Mouse (Mus musculus): ENCODE measurements around the gene Arl5c. TPM values are rescaled to one million over a fixed set of nuclear protein-coding genes. Genes with fewer than 3 reads are reported as not detected.

The Arl5c gene
- total RNA-seq, 2 experiments from 2014 or later: 1.2 TPM

DNA sequence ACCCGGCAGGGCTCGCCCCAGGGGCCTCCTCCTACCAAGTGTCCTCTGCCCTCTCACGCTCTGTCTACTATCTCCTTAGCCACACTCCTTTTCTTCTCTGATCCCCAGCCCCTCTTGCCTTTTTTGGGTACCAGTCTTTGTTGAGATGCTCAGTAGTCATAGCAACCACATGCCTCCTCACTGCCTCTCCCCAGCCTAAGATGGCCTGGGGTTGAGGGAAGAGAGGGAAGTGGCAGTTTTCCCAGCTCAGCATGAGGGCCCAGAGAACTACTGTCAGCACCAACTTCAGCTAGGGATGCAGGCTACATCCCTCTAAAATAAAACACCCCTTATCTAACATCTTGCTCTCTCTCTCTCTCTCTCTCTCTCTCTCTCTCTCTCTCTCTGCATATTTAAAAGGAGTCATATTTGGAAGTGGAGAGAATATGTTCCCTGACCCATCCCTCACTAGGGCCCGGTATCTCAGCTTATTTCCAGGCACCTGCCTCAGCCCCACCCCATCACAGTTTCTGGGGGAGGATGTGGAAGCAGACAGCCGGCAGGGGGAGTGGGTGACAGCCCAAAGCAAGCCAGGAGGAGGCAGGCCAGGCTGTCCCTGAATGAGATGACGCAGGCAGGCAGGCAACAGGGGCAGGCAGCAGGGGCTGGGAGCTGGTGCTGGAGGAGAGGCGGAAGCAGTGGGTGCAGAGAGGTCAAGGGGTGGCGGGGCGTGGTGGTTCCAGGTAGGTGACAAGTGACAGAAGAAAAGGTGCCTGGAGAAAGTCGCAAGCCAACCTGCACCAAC is 23.1 kb upstream of the Arl5c start:
- peak; percentile 75 to 85 for DNase-seq (ENCODE audit: extremely low spot score in 1 of 2, low spot score in 2 of 2)
- intact Hi-C loops (cut with DNase I): no loop called here
- Histone ChIP-seq H3K4me3 (peak overlapping the region; percentile 44), H3K27ac (peak overlapping the region; percentile 94)
- peak; percentile 38 for TF ChIP-seq CTCF (IDR thresholded peaks at IDR 0.05)

DNA sequence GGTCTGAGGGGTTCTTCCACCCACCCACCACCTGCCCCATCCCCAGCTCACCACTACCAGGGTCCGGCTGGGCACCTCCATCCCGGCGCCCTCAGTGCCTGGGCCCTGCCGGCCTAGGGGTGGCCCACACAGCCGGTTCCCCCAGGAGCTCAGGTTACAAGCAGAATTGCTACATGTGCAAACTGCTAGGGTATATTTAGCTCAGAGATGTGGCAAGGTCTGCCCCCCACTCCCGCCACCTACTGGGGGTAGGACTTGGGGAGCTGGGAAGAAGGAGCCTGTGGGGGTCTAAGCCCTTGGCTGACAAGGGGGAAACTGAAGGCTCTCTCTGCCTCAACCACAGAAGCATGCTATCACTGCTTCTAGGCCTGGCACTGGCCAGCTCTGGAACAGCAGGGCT is 22.2 kb upstream of the Arl5c start:
- Histone ChIP-seq H3K27ac (peak overlapping the region; percentile 71), H3K4me3 (peak overlapping the region; percentile 26; the same call in 1 of the 2 replicates)
- intact Hi-C loops (cut with DNase I): no loop called here
- no peak for DNase-seq (ENCODE audit: extremely low spot score in 1 of 2, low spot score in 2 of 2)
- no peak for TF ChIP-seq CTCF (IDR thresholded peaks at IDR 0.05)

DNA sequence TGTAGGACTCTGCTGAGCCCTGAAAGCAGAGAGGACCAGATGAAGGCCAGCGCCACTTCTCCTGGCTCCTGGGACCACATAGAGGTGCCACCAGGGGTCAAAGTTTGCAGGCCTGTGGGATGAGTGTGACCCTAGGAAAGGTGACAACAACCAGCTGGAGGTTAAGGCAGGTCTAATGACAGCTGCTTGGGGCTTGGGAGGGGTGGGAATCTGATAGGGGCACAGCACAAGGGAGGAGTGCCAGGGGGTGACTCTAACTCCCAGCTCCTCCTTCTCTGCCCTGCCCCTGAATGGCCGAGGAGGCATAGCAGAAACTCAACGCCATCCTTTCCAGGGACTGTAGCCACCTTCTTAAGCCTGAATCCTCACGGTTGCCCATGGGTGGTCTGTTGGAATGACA is 20.8 kb upstream of the Arl5c start:
- Histone ChIP-seq H3K27ac (no peak overlapping the region), H3K4me3 (no peak overlapping the region)
- intact Hi-C loops (cut with DNase I): no loop called here
- DNase-seq (ENCODE audit: extremely low spot score in 1 of 2, low spot score in 2 of 2): no peak
- TF ChIP-seq CTCF (IDR thresholded peaks at IDR 0.05): no peak

DNA sequence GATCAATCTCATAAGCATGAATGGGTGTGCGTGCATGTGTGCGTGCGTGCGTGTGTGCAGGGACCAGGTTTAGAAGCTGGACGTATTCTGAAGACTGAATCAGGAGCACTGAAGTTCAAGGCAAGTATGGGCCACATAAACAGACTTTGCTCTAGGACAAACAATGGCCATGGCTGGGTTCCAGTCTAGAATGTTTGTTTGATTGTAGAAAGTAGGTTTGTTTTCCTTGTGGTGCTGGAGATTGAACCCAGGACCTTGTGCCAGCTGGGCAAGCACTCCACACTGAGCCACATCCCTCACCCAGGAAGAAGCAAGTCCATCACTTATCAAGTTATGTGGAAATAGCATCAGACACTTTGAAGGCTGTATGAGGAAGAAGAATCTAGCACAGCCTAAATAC is 20.2 kb upstream of the Arl5c start:
- Histone ChIP-seq H3K27ac (no peak overlapping the region), H3K4me3 (no peak overlapping the region)
- DNase-seq (ENCODE audit: extremely low spot score in 1 of 2, low spot score in 2 of 2): no peak
- intact Hi-C loops (cut with DNase I): no loop called here
- TF ChIP-seq CTCF (IDR thresholded peaks at IDR 0.05): no peak

DNA sequence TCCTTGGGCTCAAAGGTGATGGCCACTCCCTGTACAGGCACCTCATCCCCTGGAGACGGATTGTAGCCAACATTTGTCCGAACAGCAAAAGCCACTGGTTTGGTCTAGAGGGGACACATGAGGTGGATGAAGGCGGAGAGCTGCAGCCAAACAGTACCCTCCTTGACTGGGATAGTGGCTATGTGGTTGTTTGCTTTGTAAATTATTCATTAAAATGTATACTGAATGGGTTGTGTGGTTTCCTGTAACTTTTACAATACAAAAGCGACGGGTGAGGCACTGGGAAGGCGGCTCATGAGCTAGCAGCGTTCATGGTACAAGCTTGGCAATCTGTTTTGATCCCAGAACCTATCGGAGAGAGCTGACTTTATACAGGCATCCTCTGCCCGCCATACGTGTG is 16.9 kb upstream of the Arl5c start:
- DNase-seq (ENCODE audit: extremely low spot score in 1 of 2, low spot score in 2 of 2): peak in 1 of 2 experiments; percentile 13
- H3K4me3 ChIP-seq: no peak overlapping the region
- intact Hi-C loops (cut with DNase I): no loop called here
- H3K27ac ChIP-seq: peak overlapping the region; percentile 66
- no peak for TF ChIP-seq CTCF (IDR thresholded peaks at IDR 0.05)

DNA sequence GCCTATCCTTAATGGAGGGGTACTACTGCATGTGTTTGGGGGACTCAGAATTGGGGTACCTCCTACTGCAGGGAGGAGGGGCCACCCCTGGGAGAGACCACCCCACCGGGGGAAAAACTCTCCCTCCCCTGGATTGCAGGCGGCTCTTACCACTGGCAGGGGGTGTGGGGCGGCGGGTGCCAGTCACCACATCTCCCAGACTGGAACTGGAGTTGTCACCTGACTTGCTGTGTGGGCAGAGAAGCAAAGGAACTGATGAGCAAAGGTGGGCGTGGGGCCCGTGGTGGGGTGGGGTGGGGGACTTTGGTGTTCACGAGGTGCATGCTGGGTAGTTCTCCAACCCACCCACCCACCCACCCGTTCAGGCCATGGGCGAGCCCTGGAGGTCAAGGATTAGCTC is 15.7 kb upstream of the Arl5c start:
- no peak overlapping the region for H3K4me3 ChIP-seq
- intact Hi-C loops (cut with DNase I): no loop called here
- no peak for TF ChIP-seq CTCF (IDR thresholded peaks at IDR 0.05)

DNA sequence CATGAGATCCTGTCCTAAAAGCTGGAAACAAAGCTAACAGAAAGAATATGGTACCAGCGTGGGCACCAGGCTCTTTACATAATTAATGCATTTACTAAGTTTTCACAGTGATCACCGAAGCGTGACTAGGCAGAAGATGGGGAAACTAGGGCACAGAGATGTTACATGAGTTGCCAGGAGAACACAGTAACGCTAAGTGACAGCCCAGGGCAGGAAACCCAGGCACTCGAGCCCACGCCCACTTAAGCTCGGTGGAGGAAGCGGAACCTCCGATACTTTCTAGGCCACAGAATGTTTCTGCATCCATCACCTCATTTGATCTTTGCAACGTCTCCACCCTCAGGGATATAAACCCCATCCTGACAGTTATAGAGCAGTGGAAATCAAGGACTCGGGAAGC is 12.1 kb upstream of the Arl5c start:
- no peak for TF ChIP-seq CTCF (IDR thresholded peaks at IDR 0.05)
- no peak overlapping the region for H3K4me3 ChIP-seq
- intact Hi-C loops (cut with DNase I): no loop called here
- 0 out of 2 replicates have a peak overlapping the region, but pooled peaks have one; percentile 32 for H3K27ac ChIP-seq
- no peak for DNase-seq (ENCODE audit: extremely low spot score in 1 of 2, low spot score in 2 of 2)

More for the DNA sequence above, 15.7 kb upstream of the Arl5c start:
- peak; percentile 44 to 60 for DNase-seq (ENCODE audit: extremely low spot score in 1 of 2, low spot score in 2 of 2)
- H3K27ac ChIP-seq: peak overlapping the region; percentile 66

DNA sequence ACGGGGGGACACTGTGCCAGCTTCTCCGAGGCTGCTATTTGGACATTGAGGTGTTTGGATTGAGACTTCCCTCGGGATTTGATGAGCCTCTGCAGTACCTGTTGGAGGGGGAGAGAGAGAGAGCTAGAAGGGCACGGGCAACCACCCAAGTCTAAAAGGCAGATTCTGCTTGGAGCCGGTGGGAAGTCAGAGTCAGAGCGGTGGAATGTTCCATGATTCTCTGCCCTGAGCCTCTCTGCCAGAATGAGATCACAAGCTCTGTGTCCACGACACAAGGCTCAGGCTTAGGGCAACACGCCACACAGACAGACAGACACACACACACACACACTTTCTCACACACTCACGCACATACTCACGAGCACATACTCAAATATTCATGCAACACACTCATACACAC is 9.7 kb upstream of the Arl5c start:
- peak overlapping the region; percentile 19; the same call in 1 of the 2 replicates for H3K27ac ChIP-seq

DNA sequence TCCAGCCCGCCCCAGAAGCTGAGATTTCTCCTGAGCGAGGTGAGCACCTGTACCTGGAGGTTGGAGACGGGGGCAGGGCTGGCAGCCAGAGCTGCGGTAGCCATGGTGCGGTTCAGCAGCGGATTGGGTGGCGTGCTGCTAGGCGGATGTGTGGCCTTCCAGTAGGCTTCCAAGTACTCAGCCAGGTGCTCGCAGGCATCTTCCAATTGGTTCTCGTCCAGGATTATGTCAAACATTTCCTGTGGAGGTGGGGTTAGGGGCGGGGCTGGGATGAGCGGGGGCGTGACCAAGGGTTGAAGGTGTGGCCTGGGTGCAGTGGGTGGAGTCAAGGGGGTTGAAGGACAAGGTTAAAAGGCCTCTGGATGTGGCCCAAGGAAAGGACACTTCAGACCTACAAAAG is 9.1 kb upstream of the Arl5c start:
- TF ChIP-seq CTCF (IDR thresholded peaks at IDR 0.05): no peak
- H3K4me3 ChIP-seq: no peak overlapping the region
- H3K27ac ChIP-seq: peak overlapping the region; percentile 60
- no peak for DNase-seq (ENCODE audit: extremely low spot score in 1 of 2, low spot score in 2 of 2)
- intact Hi-C loops (cut with DNase I): no loop called here

More for the DNA sequence above, 9.7 kb upstream of the Arl5c start:
- H3K4me3 ChIP-seq: no peak overlapping the region
- no peak for TF ChIP-seq CTCF (IDR thresholded peaks at IDR 0.05)
- no peak for DNase-seq (ENCODE audit: extremely low spot score in 1 of 2, low spot score in 2 of 2)
- intact Hi-C loops (cut with DNase I): no loop called here

DNA sequence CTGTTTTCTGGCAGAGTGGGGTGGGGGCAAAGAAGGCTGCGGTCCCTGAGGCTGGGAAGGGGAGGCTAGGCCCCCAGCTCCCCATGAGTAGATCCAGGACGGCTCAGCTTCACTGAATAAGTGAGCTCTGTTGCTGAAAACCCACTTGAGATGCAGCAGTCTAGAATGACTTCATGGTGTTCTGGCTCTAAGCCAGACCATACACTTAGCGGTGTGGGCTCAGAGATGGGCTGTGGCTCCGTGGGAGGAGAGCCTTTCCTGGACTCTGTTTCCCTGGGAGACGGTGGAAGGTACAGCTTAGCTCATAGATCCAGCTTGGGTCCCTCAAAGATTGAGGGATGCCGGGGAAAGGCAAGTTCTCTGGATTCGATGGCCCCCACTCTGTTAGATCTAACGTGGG is 8.2 kb upstream of the Arl5c start:
- no peak for TF ChIP-seq CTCF (IDR thresholded peaks at IDR 0.05)
- peak; percentile 66 to 67 for DNase-seq (ENCODE audit: extremely low spot score in 1 of 2, low spot score in 2 of 2)
- Histone ChIP-seq H3K27ac (peak overlapping the region; percentile 63), H3K4me3 (no peak overlapping the region)
- intact Hi-C loops (cut with DNase I): no loop called here

DNA sequence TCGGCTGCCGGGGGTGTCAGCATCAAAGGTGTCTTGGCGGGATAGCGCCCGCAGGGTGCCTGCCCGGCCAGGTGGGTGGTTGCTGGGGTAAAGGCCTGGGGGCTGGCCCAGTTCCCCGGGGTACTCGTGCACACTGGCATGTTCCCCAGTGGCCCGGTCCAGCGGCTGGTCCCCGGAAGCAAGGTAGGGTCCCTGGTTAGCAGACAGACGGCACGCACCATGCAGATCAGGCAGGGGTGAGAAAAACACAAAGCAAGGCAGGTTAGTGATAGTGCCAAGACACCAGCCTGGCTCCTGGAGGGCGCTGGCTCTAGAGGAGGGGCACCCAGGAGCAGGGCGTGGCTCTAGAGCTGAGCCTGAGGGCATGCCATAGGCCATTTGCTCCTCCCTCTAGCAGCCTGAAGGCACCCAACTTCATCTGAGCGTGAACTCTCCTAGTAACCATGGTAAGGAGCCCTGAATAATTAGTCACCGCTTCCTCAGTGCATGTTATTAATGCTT is 7.2 kb upstream of the Arl5c start:
- intact Hi-C loops (cut with DNase I): no loop called here
- Histone ChIP-seq H3K4me3 (no peak overlapping the region), H3K27ac (peak overlapping the region; percentile 70)
- DNase-seq (ENCODE audit: extremely low spot score in 1 of 2, low spot score in 2 of 2): peak in 1 of 2 experiments; percentile 26
- TF ChIP-seq CTCF (IDR thresholded peaks at IDR 0.05): no peak

DNA sequence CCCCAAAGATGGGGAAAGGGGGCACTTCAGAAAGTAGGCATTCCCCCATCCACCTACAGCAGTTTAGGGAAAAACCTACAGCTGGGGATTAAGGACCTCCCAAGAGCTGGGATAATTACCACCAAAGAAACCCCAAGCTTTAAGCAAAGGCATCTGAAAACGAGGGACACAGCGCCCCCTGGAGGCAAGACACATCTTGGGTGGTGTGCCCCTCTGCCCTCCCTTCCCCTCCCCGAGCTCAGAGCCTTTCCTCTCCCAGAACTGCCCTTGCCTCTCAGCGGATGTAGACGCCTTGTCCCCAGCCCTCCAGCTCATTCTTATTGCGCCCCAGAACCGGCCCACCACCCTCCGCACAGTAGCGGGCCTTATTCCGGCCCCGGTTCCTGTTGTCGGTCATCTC is 6.6 kb upstream of the Arl5c start:
- DNase-seq (ENCODE audit: extremely low spot score in 1 of 2, low spot score in 2 of 2): peak in 1 of 2 experiments; percentile 66
- H3K27ac ChIP-seq: peak overlapping the region; percentile 70
- peak; percentile 80 for TF ChIP-seq CTCF (IDR thresholded peaks at IDR 0.05)

DNA sequence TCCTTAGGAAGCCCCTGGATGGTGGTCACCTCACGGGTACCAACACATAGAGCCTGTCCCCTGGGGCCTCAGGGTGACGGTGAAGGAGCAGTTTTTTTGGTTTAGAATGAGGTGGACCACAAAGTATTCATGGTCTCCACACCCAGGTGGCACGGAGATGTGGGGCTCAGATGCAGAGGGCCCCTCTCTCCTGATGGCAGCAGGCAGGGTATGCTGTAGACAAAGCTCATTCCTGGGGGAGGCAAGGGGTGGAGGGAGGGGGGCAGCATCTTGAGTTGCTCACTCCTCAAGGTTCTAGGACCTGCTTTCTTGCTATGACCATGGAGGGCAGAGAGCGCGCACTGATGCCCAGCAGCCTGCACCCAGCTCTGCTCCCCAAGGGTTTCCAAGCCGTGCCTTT is 6.0 kb upstream of the Arl5c start:
- intact Hi-C loops (cut with DNase I): no loop called here
- DNase-seq (ENCODE audit: extremely low spot score in 1 of 2, low spot score in 2 of 2): peak in 1 of 2 experiments; percentile 9
- Histone ChIP-seq H3K4me3 (no peak overlapping the region), H3K27ac (peak overlapping the region; percentile 44; the same call in 1 of the 2 replicates)
- no peak for TF ChIP-seq CTCF (IDR thresholded peaks at IDR 0.05)

More for the DNA sequence above, 6.6 kb upstream of the Arl5c start:
- intact Hi-C loops (cut with DNase I): no loop called here
- no peak overlapping the region for H3K4me3 ChIP-seq

Measured in left cerebral cortex, adult 2 months (tissue).